Mouse (Mus musculus) limb, embryonic 15.5 days (tissue): ENCODE results near the gene Rtn2. TPM values are rescaled to one million over a fixed set of nuclear protein-coding genes. Genes with fewer than 3 reads are reported as not detected.
A peak's percentile ranks its signal among the peaks of the same experiment; 100 is the strongest.

Experiments
- ATAC-seq: fragments of 200-750 bp; cut with Nextera tagmentation; 2 replicates; pipeline ENCODE4 v1.8.0; 2017; ENCODE audit warnings: low read depth, moderate TSS enrichment; ENCODE audit not compliant: insufficient number of reproducible peaks, low FRiP score, low TSS enrichment
- H3K27ac ChIP-seq: fragments of 300-500 bp; sonication (generic); 2 replicates; pipeline ENCODE4 v1.5.1; 2015; ENCODE audit warnings: moderate library complexity, mild to moderate bottlenecking, inconsistent platforms
- H3K27me3 ChIP-seq: fragments of 300-500 bp; sonication (generic); 2 replicates; pipeline ENCODE4 v1.6.1; 2015; ENCODE audit warnings: inconsistent platforms
- H3K36me3 ChIP-seq: fragments of 300-500 bp; sonication (generic); 2 replicates; pipeline ENCODE4 v1.6.1; 2015; ENCODE audit warnings: inconsistent platforms
- H3K4me1 ChIP-seq: fragments of 300-500 bp; sonication (generic); 2 replicates; pipeline ENCODE4 v1.6.1; 2015; ENCODE audit warnings: inconsistent platforms
- H3K4me2 ChIP-seq: fragments of 300-500 bp; sonication (generic); 2 replicates; pipeline ENCODE4 v1.6.1; 2015; ENCODE audit warnings: mild to moderate bottlenecking, inconsistent platforms
- H3K4me3 ChIP-seq: fragments of 300-500 bp; sonication (generic); 2 replicates; pipeline ENCODE4 v1.5.1; 2015; ENCODE audit warnings: mild to moderate bottlenecking, inconsistent platforms
- H3K9ac ChIP-seq: fragments of 300-500 bp; sonication (generic); 2 replicates; pipeline ENCODE4 v1.6.1; 2015; ENCODE audit warnings: inconsistent platforms
- H3K9me3 ChIP-seq: fragments of 300-500 bp; sonication (generic); 2 replicates; pipeline ENCODE4 v1.6.1; 2016; ENCODE audit warnings: inconsistent platforms
- WGBS: fragments of 180-500 bp; shearing (Covaris S2); methylation state at CpG from one replicate; pipeline ENCODE4 v1.1.7; 2015; 5-methylcytosine and 5-hydroxymethylcytosine counted together
- polyA plus RNA-seq: library from polyadenylated mRNA; unstranded; fragments of >200 nt; fragmentation: Nextera tagmentation; extraction: Ambion mirVana; gene quantifications from 2 replicates; pipeline ENCODE4 v1.2.1, GENCODE M21; 2015

The Rtn2 gene
- polyA plus RNA-seq, 1 experiment from 2014 or later: 21.4 TPM

DNA sequence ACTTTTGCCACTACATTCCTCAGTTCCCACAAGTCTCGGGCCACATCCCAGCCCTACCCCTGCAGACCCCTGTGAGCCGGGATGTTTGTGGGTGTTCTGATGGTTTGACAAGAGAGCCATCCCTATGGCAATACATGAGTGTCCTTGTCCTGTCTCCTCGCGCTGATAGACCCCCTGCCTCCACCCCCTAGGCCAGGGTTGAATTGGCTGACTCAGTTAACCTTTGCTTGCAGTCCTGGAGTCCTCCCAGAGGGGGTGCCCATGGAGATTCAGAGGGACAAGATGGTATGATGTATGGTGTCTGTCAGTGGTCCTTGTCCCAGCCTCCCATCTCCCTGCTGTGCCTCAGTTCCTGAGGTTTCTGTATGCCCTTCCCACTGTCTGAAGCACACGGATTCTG is 31.6 kb downstream of the Rtn2 start:
- Histone ChIP-seq H3K4me2 (no peak overlapping the region), H3K27ac (no peak overlapping the region), H3K9me3 (no peaks in the 10 kb centered on the region), H3K4me3 (no peak overlapping the region), H3K9ac (no peak overlapping the region), H3K4me1 (peaks cover 11% of the 10 kb centered on the region), H3K36me3 (no peaks in the 10 kb centered on the region), H3K27me3 (peaks cover 33% of the 10 kb centered on the region; the same call in 1 of the 2 replicates)
- WGBS: 39% methylated on average over 5 of the region's 5 CpGs
- no peak for ATAC-seq

GRCm38 (mm10) chr7:19316451-19317161 is 34.2 kb downstream of the Rtn2 start:
- H3K27ac ChIP-seq: no peak overlapping the region
- H3K36me3 ChIP-seq: no peaks in the 10 kb centered on the region
- ATAC-seq: no peak
- H3K4me3 ChIP-seq: no peak overlapping the region
- no peaks in the 10 kb centered on the region for H3K9me3 ChIP-seq
- 56% methylated on average over 14 of the region's 14 CpGs for WGBS
- H3K4me1 ChIP-seq: peaks cover 10% of the 10 kb centered on the region
- H3K27me3 ChIP-seq: peaks cover 30% of the 10 kb centered on the region; the same call in 1 of the 2 replicates
- no peak overlapping the region for H3K4me2 ChIP-seq
- H3K9ac ChIP-seq: no peak overlapping the region

GRCm38 (mm10) chr7:19318201-19318600 is 35.8 kb downstream of the Rtn2 start:
- no peak overlapping the region for H3K4me2 ChIP-seq
- whole genome bisulfite sequencing: 61% methylated on average over 2 of the region's 2 CpGs
- H3K36me3 ChIP-seq: no peaks in the 10 kb centered on the region
- no peak overlapping the region for H3K9ac ChIP-seq
- peaks cover 29% of the 10 kb centered on the region; the same call in 1 of the 2 replicates for H3K27me3 ChIP-seq
- H3K4me3 ChIP-seq: no peak overlapping the region
- H3K4me1 ChIP-seq: peaks cover 10% of the 10 kb centered on the region
- ATAC-seq: no peak
- no peaks in the 10 kb centered on the region for H3K9me3 ChIP-seq
- no peak overlapping the region for H3K27ac ChIP-seq

DNA sequence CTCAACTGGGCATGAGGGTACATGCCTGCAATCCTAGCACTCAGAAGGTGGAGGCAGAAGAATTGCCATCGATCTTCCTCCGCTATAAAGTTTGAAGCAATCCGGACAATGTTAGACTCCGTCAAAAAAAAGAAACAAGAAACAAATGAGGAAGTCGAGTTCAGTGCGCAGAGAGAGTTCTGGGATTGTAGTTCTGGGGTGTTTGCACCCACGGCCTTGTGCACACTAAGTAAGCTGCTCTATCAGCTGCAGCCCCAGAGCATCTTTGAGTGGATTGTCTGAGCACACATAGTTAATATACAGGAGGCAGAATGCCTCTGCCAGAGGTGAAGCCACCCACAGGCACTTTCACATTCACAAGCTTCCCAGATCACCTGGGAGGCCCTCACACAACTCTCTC is 36.3 kb downstream of the Rtn2 start:
- Histone ChIP-seq H3K4me3 (no peak overlapping the region), H3K27me3 (peaks cover 24% of the 10 kb centered on the region; the same call in 1 of the 2 replicates), H3K4me1 (peaks cover 10% of the 10 kb centered on the region), H3K9ac (no peak overlapping the region), H3K36me3 (no peaks in the 10 kb centered on the region), H3K27ac (no peak overlapping the region), H3K4me2 (no peak overlapping the region), H3K9me3 (no peaks in the 10 kb centered on the region)
- WGBS: 75% methylated on average over 7 of the region's 7 CpGs
- no peak for ATAC-seq

- H3K9ac ChIP-seq: peak overlapping the region; percentile 28; the same call in 1 of the 2 replicates
- peaks cover 24% of the 10 kb centered on the region; the same call in 1 of the 2 replicates for H3K27me3 ChIP-seq
- H3K4me3 ChIP-seq: peak overlapping the region; percentile 53
- H3K4me2 ChIP-seq: peak overlapping the region; percentile 87
- H3K27ac ChIP-seq: peak overlapping the region; percentile 61
- H3K4me1 ChIP-seq: peaks cover 10% of the 10 kb centered on the region
- 0 out of 2 replicates have a peak, but pooled peaks have one; percentile 20 for ATAC-seq
- H3K9me3 ChIP-seq: no peaks in the 10 kb centered on the region
- no peaks in the 10 kb centered on the region for H3K36me3 ChIP-seq
- 16% methylated on average over 9 of the region's 9 CpGs for WGBS
These were observed 37.0 kb downstream of the Rtn2 start for GRCm38 (mm10) chr7:19319458-19319857.

GRCm38 (mm10) chr7:19319906-19320305 is 37.5 kb downstream of the Rtn2 start:
- ATAC-seq: peak; percentile 89
- H3K36me3 ChIP-seq: no peaks in the 10 kb centered on the region
- H3K27me3 ChIP-seq: peaks cover 22% of the 10 kb centered on the region; the same call in 1 of the 2 replicates
- peak overlapping the region; percentile 28 for H3K9ac ChIP-seq
- peak overlapping the region; percentile 53 for H3K4me3 ChIP-seq
- WGBS: under 1% methylated on average over 41 of the region's 41 CpGs
- no peaks in the 10 kb centered on the region for H3K9me3 ChIP-seq
- peak overlapping the region; percentile 61 for H3K27ac ChIP-seq
- peaks cover 10% of the 10 kb centered on the region for H3K4me1 ChIP-seq
- H3K4me2 ChIP-seq: peak overlapping the region; percentile 87

DNA sequence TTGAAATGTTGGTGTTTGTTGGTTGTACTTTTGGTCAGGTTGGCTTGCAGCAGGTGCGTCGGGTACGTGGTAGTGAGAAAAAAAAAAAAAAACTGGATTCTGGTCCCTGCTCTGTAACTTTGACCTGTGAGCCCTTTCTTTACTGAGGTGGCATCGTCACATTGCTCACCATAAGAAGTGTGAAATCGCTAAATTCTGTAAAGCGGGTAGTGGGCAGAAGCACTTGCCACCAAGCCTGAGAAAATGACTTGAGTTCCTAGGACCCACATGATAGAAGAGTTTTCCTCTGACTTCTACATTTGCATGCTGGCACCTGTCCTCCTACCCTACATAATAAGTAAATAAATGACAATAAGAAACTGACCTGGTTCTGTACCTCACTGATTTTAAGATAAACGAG is 38.2 kb downstream of the Rtn2 start:
- Histone ChIP-seq H3K9me3 (no peaks in the 10 kb centered on the region), H3K36me3 (no peaks in the 10 kb centered on the region), H3K9ac (no peak overlapping the region), H3K4me3 (no peak overlapping the region), H3K27me3 (peaks cover 17% of the 10 kb centered on the region; the same call in 1 of the 2 replicates), H3K27ac (no peak overlapping the region), H3K4me1 (peaks cover 10% of the 10 kb centered on the region), H3K4me2 (peak overlapping the region; percentile 87; the same call in 1 of the 2 replicates)
- ATAC-seq: no peak
- 45% methylated on average over 7 of the region's 7 CpGs for WGBS

GRCm38 (mm10) chr7:19321464-19321863 is 39.0 kb downstream of the Rtn2 start:
- H3K36me3 ChIP-seq: no peaks in the 10 kb centered on the region
- ATAC-seq: no peak
- H3K4me2 ChIP-seq: no peak overlapping the region
- no peak overlapping the region for H3K27ac ChIP-seq
- H3K9me3 ChIP-seq: no peaks in the 10 kb centered on the region
- H3K4me1 ChIP-seq: peaks cover 16% of the 10 kb centered on the region
- no peak overlapping the region for H3K4me3 ChIP-seq
- 60% methylated on average over 5 of the region's 5 CpGs for WGBS
- no peak overlapping the region for H3K9ac ChIP-seq
- H3K27me3 ChIP-seq: peaks cover 13% of the 10 kb centered on the region; the same call in 1 of the 2 replicates

DNA sequence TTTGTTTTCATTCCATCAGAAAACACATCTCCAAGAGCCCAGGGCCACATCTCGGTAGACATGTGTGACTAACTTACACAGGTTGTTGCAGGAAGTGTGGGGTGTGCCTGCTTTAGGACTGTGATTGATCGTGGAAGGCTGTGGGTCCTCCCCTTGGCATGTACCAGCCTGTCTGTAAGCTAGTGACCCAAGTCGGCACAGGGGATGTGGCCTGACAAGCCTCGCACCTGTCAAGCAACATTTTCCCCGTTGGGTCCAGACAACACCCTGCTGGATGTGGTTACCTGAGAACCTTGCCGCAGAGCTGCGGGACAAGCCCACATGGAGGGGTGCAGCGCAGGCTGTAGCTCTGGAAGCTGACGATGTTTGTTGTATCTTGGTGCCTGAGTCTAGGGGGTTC is 40.1 kb downstream of the Rtn2 start:
- no peak overlapping the region for H3K9ac ChIP-seq
- ATAC-seq: no peak
- WGBS: 38% methylated on average over 9 of the region's 9 CpGs
- H3K36me3 ChIP-seq: no peaks in the 10 kb centered on the region
- peak overlapping the region; percentile 48; the same call in 1 of the 2 replicates for H3K27ac ChIP-seq
- peaks cover 11% of the 10 kb centered on the region; the same call in 1 of the 2 replicates for H3K27me3 ChIP-seq
- peaks cover 27% of the 10 kb centered on the region for H3K4me1 ChIP-seq
- H3K9me3 ChIP-seq: no peaks in the 10 kb centered on the region
- no peak overlapping the region for H3K4me2 ChIP-seq
- no peak overlapping the region for H3K4me3 ChIP-seq

DNA sequence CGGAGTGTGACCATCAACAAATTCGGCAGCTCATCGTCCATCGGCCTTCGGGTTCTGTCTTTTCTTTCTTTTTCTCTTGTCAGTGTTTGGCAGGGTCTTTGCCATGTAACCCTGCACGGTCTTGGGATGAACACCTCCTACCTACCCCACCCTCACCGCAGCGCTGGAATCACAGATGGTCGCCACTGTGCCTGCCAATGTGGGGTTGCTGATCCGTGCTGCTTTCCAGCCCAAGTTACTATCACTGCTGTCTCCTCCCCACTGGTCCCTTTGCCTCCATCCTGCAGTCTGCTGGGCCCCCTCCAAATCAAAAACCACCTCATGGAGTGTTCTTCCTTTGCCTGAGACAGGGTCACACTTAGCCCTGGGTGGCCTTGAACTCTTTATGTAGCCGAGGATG is 41.8 kb downstream of the Rtn2 start:
- no peak for ATAC-seq
- no peaks in the 10 kb centered on the region for H3K9me3 ChIP-seq
- H3K4me1 ChIP-seq: peaks cover 33% of the 10 kb centered on the region
- no peaks in the 10 kb centered on the region for H3K36me3 ChIP-seq
- peaks cover 4% of the 10 kb centered on the region; the same call in 1 of the 2 replicates for H3K27me3 ChIP-seq
- WGBS: 81% methylated on average over 11 of the region's 11 CpGs
- no peak overlapping the region for H3K4me2 ChIP-seq
- H3K27ac ChIP-seq: no peak overlapping the region
- H3K9ac ChIP-seq: no peak overlapping the region
- H3K4me3 ChIP-seq: no peak overlapping the region

- ATAC-seq: no peak
- H3K27ac ChIP-seq: no peak overlapping the region
- H3K27me3 ChIP-seq: peaks cover 4% of the 10 kb centered on the region; the same call in 1 of the 2 replicates
- WGBS: 68% methylated on average over 21 of the region's 21 CpGs
- H3K9ac ChIP-seq: no peak overlapping the region
- H3K4me2 ChIP-seq: no peak overlapping the region; the same call in 1 of the 2 replicates
- no peaks in the 10 kb centered on the region for H3K36me3 ChIP-seq
- H3K4me1 ChIP-seq: peaks cover 23% of the 10 kb centered on the region
- no peak overlapping the region for H3K4me3 ChIP-seq
- no peaks in the 10 kb centered on the region for H3K9me3 ChIP-seq
These were observed 43.1 kb downstream of the Rtn2 start for GRCm38 (mm10) chr7:19325262-19326199.
